Comparison of ENCODE assay signal across 8 mouse cellular contexts in the genomic region with DNA sequence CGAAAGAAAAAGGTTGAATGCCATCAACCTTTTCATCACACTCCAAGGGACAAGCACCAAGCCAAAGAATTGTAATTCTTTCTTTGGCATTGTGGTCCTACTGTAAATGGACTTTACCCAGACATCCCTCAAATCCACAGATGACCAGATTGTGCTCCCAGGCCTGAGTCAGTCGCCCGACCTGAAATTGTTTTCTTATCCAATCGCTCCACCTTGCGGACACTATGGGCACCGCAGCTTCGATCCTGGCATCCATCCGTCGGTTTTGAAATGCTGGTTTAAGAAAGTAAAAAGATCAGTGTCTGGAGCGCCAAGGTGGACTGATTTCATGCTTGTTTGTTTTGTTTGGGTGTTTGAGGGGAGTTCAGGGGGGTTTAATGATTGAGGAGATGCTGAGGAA. TPM values are rescaled to one million over a fixed set of nuclear protein-coding genes. Genes with fewer than 3 reads are reported as not detected.
DNase-seq lines count a peak whose midpoint lies in the region; ATAC-seq and TF ChIP-seq lines count a peak whose summit lies in the region.

No protein-coding gene starts in this region.

- ATAC-seq in cerebellum, adult (ENCODE audit: insufficient number of reproducible peaks, low FRiP score, low TSS enrichment): peak; percentile 65
- peak; percentile 27; the same call in 1 of the 2 replicates for ATAC-seq in forebrain, embryonic 14.5 days
- no peak for ATAC-seq in liver, embryonic 16.5 days (ENCODE audit: low read depth)
- ATAC-seq in neural tube, embryonic 14.5 days (ENCODE audit: low read depth): peak; percentile 48

- no peak overlapping the region for H3K27ac ChIP-seq in ES-Bruce4 (ENCODE audit: insufficient read depth, low read length)
- H3K27ac ChIP-seq in forebrain, embryonic 14.5 days (ENCODE audit: low read depth, low read length): no peak overlapping the region
- H3K27ac ChIP-seq in liver, embryonic 16.5 days (ENCODE audit: low read length): no peak overlapping the region
- H3K27ac ChIP-seq in neural tube, embryonic 14.5 days (ENCODE audit: low read depth, low read length): no peak overlapping the region
- H3K27ac ChIP-seq in testis, adult 2 months (ENCODE audit: control insufficient read depth, insufficient read depth, low read depth, low read length): no peak overlapping the region

- TF ChIP-seq CTCF in ES-Bruce4 (IDR thresholded peaks at IDR 0.05; ENCODE audit: low read depth, low read length): peak; percentile 86
- TF ChIP-seq CTCF in testis, adult 2 months (IDR thresholded peaks at IDR 0.05; ENCODE audit: control insufficient read depth, insufficient read depth, insufficient replicate concordance, low read depth, low read length): peak; percentile 80; the same call in 1 of the 2 replicates

- TF ChIP-seq EP300 in ES-Bruce4 (IDR thresholded peaks at IDR 0.05; ENCODE audit: insufficient read depth, low read depth, low read length): no peak

- peak overlapping the region; percentile 45 for H3K4me2 ChIP-seq in forebrain, embryonic 14.5 days (ENCODE audit: low read length)
- peak overlapping the region; percentile 49 for H3K4me2 ChIP-seq in liver, embryonic 16.5 days (ENCODE audit: low read depth, low read length)
- peak overlapping the region; percentile 51; the same call in 1 of the 2 replicates for H3K4me2 ChIP-seq in neural tube, embryonic 14.5 days (ENCODE audit: low read depth, low read length)

- DNase-seq in forebrain, embryonic 14.5 days (ENCODE audit: low spot score): peak; percentile 84
- peak; percentile 79 to 88 for DNase-seq in heart, postnatal 14 days
- peak; percentile 32 for DNase-seq in large intestine, adult 2 months (ENCODE audit: low read depth, low spot score)

- WGBS in forebrain, embryonic 14.5 days: 8% methylated on average over 10 of the region's 10 CpGs
- WGBS in large intestine, adult 2 months: 9% methylated on average over 10 of the region's 10 CpGs
- 7% methylated on average over 10 of the region's 10 CpGs for WGBS in liver, embryonic 16.5 days (ENCODE audit: insufficient replicate concordance)
- 8% methylated on average over 10 of the region's 10 CpGs for WGBS in neural tube, embryonic 14.5 days

- TF ChIP-seq POLR2A in ES-Bruce4 (IDR thresholded peaks at IDR 0.05; ENCODE audit: insufficient read depth, low read length): no peak
- no peak for TF ChIP-seq POLR2A in testis, adult 2 months (IDR thresholded peaks at IDR 0.05; ENCODE audit: control insufficient read depth, low read depth, low read length)

- H3K4me3 ChIP-seq in ES-Bruce4 (ENCODE audit: low read depth, low read length): peak overlapping the region; percentile 87
- H3K4me3 ChIP-seq in forebrain, embryonic 14.5 days (ENCODE audit: low read depth, low read length): 0 out of 2 replicates have a peak overlapping the region, but pooled peaks have one; percentile 7
- H3K4me3 ChIP-seq in liver, embryonic 16.5 days (ENCODE audit: low read depth, low read length): peak overlapping the region; percentile 31
- peak overlapping the region; percentile 20; the same call in 1 of the 2 replicates for H3K4me3 ChIP-seq in neural tube, embryonic 14.5 days (ENCODE audit: low read depth, low read length)
- H3K4me3 ChIP-seq in testis, adult 2 months (ENCODE audit: control insufficient read depth, low read depth, low read length): peak overlapping the region; percentile 78; the same call in 1 of the 2 replicates

- H3K36me3 ChIP-seq in ES-Bruce4 (ENCODE audit: control insufficient read depth, insufficient read depth, low read length, poor library complexity, severe bottlenecking): no peaks in the 10 kb centered on the region
- no peaks in the 10 kb centered on the region for H3K36me3 ChIP-seq in forebrain, embryonic 14.5 days (ENCODE audit: control insufficient read depth, insufficient read depth, low read length)
- no peaks in the 10 kb centered on the region for H3K36me3 ChIP-seq in liver, embryonic 16.5 days (ENCODE audit: control insufficient read depth, insufficient read depth)
- H3K36me3 ChIP-seq in neural tube, embryonic 14.5 days (ENCODE audit: control insufficient read depth, insufficient read depth, low read length): no peaks in the 10 kb centered on the region
- H3K36me3 ChIP-seq in testis, adult 2 months (ENCODE audit: control insufficient read depth, insufficient read depth, low read length): no peaks in the 10 kb centered on the region

- intact Hi-C loops in heart, postnatal 14 days (cut with DNase I): loop anchor here (1.0 to 10.0 kb wide), 4 partner anchors 90 to 713 kb away; partner anchors contain the start of gene Nkx2-4

- H3K9me3 ChIP-seq in ES-Bruce4 (replicated peaks; ENCODE audit: control insufficient read depth, insufficient read depth, low read length, poor library complexity, severe bottlenecking): no peaks in the 10 kb centered on the region
- H3K9me3 ChIP-seq in forebrain, embryonic 14.5 days (replicated peaks; ENCODE audit: control insufficient read depth, low read length): no peaks in the 10 kb centered on the region
- H3K9me3 ChIP-seq in liver, embryonic 16.5 days (replicated peaks; ENCODE audit: control insufficient read depth, low read length): no peaks in the 10 kb centered on the region
- H3K9me3 ChIP-seq in neural tube, embryonic 14.5 days (ENCODE audit: control insufficient read depth, low read length): no peaks in the 10 kb centered on the region

- peak overlapping the region; percentile 42; the same call in 1 of the 2 replicates for H3K9ac ChIP-seq in ES-Bruce4 (ENCODE audit: low read depth, poor library complexity, severe bottlenecking)
- H3K9ac ChIP-seq in forebrain, embryonic 14.5 days (ENCODE audit: low read length): no peak overlapping the region
- H3K9ac ChIP-seq in liver, embryonic 16.5 days (ENCODE audit: low read depth, low read length): no peak overlapping the region
- no peak overlapping the region for H3K9ac ChIP-seq in neural tube, embryonic 14.5 days (replicated peaks; ENCODE audit: low read depth, low read length)

- no peaks in the 10 kb centered on the region for H3K4me1 ChIP-seq in ES-Bruce4 (ENCODE audit: control insufficient read depth, insufficient read depth, low read length)
- peaks cover 6% of the 10 kb centered on the region; the same call in 1 of the 2 replicates for H3K4me1 ChIP-seq in forebrain, embryonic 14.5 days (ENCODE audit: control insufficient read depth, insufficient read depth, low read length)
- peaks cover 7% of the 10 kb centered on the region for H3K4me1 ChIP-seq in liver, embryonic 16.5 days (ENCODE audit: control insufficient read depth, low read depth, low read length)
- no peaks in the 10 kb centered on the region for H3K4me1 ChIP-seq in neural tube, embryonic 14.5 days (ENCODE audit: control insufficient read depth, insufficient read depth, low read length)
- H3K4me1 ChIP-seq in testis, adult 2 months (ENCODE audit: control insufficient read depth, insufficient read depth, low read length): peaks cover 10% of the 10 kb centered on the region

- H3K27me3 ChIP-seq in ES-Bruce4 (ENCODE audit: control insufficient read depth, insufficient read depth, low read length, poor library complexity, severe bottlenecking): peaks cover 3% of the 10 kb centered on the region
- peaks cover 73% of the 10 kb centered on the region for H3K27me3 ChIP-seq in forebrain, embryonic 14.5 days (replicated peaks; ENCODE audit: control insufficient read depth, insufficient read depth, low read length)
- peaks cover 52% of the 10 kb centered on the region for H3K27me3 ChIP-seq in liver, embryonic 16.5 days (ENCODE audit: control insufficient read depth, insufficient read depth, low read depth, low read length)
- H3K27me3 ChIP-seq in neural tube, embryonic 14.5 days (ENCODE audit: control insufficient read depth, insufficient read depth, low read length): peaks cover 56% of the 10 kb centered on the region
- peaks cover 3% of the 10 kb centered on the region; the same call in 1 of the 2 replicates for H3K27me3 ChIP-seq in testis, adult 2 months (ENCODE audit: control insufficient read depth, insufficient read depth, low read length)

RNA-seq across cellular contexts. Expression of gene Nkx2-2, which starts 16.4 kb away (rescaled TPM):
- polyA plus RNA-seq in ES-Bruce4 (2011; ENCODE audit: insufficient read depth, insufficient read length, low read depth, missing spikeins): not detected in 2 replicates
- 3.2 and 5.1 TPM in 2 replicates for polyA plus RNA-seq in forebrain, embryonic 14.5 days (2014; fragmentation: Nextera tagmentation; extraction: Ambion mirVana)
- not detected for total RNA-seq in heart, postnatal 14 days (2021)
- polyA plus RNA-seq in large intestine, adult 2 months (2012; rRNA removed): 1.3 and 1.7 TPM in 2 replicates
- not detected in 2 replicates for polyA plus RNA-seq in liver, embryonic 16.5 days (2015; fragmentation: Nextera tagmentation; extraction: Ambion mirVana)
- 6.5 and 8.4 TPM in 2 replicates for polyA plus RNA-seq in neural tube, embryonic 14.5 days (2014; fragmentation: Nextera tagmentation; extraction: Ambion mirVana)
- not detected in 2 replicates for polyA plus RNA-seq in testis, adult 2 months (2012; rRNA removed)

Comparison
In these comparisons a context has a peak if more than half of its experiments do, and no peak if none do; other contexts are left out.
1. H3K4me3 ChIP-seq: peak in every context shown above with its lines; median percentile 87 in ES-Bruce4; 78 in testis, adult 2 months; 31 in liver, embryonic 16.5 days; 20 in neural tube, embryonic 14.5 days; 7 in forebrain, embryonic 14.5 days.
2. DNase-seq: peak in every context shown above with its lines; median percentile 84 in forebrain, embryonic 14.5 days; 84 in heart, postnatal 14 days; 32 in large intestine, adult 2 months.